Mouse (Mus musculus): ENCODE measurements at regions not wholly inside any gene's neighbourhood (a gene's known extent, or its start where the extent isn't known, plus 50 kb on each side); places are given as distances from the start of the nearest gene placed in this dataset.

DNA sequence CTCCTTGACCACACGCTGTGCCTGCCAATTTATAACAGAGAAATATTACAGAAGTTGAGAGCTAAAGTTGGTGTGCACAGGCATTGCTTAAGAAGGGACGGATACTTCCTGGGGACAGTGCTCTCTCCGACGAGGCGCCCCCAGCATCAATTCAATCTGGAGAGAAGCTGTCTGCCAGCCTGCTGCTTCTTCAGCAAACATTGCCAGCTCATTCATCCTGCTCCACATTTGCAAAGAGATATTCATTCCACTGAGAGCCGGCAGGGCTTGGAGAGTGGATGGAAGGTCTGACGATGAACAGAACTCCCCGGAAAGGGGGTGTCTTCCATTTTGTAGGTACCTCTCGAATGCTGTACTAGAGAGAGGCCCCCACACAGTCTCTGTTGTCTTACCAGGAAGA lies 70.0 kb upstream of the Igfbp7 start:
- DNase-seq = no peak

GRCm38 (mm10) chr5:77473896-77474486 lies 66.2 kb upstream of the Igfbp7 start:
- no peak for DNase-seq

GRCm38 (mm10) chr5:77469236-77469766 lies 61.5 kb upstream of the Igfbp7 start:
- no peak for DNase-seq

DNA sequence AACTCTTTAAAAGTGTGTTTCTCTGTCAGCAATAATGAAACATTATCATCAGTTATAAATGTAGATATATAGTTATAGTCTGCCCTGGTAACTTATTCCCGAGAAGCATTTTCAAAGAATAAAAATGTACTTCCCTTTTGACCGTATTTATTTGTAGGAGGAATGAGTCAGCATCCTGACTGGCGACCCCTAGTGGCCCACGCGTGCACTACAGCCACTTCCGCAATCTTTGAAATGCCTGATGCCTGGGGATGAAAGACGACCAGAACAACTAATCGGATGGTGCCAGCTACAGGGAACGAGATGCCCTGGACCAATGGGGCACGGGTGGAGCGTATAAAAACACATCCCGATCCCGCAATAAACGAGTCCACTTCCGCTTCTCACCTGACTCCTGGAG lies 60.6 kb upstream of the Igfbp7 start:
- DNase-seq = peak; percentile 34

DNA sequence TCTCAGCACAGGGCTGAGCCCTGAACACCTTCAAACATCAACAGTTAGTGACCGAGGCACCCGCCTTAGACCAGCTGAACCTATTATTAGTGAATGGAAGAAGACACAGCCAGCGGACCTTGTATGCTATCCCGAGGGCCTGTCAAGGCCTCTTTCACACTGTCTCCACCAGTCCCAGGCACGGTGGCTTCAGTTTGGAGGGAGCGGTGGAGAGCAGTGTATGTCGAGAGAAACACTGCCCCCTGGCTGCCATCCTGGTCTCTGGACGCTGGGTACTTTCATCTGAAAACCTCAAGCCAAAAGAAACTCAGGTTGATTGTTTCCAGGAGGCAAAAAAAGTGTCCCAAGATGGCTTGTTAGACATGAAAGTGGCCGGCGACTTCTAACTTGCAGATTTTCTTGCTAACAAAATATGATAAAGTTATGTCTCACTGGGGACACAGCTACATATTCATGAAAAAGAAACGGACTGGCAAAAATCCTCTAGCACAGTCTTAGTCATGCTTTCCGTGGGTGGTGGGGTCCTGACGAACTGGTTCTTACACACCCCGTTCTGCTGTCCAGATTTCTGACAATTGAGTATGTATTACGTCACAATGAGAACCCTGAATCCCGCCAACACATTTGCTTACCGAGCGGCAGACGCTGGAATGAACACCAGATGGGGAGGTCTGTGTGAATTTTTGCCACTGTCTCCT lies 57.2 kb upstream of the Igfbp7 start:
- peak; percentile 37 for DNase-seq

- peak; percentile 83 for DNase-seq
These were observed 52.3 kb upstream of the Igfbp7 start for GRCm38 (mm10) chr5:77459896-77460717.
